Mouse (Mus musculus) ovary, adult 18-20 months (tissue): ENCODE measurements around the gene Grcc10.

Experiments
- DNase-seq: peaks from one replicate; pipeline ENCODE4 v3.0.0; 2022; ENCODE audit warnings: low spot score, mixed read lengths

The Grcc10 gene

GRCm38 (mm10) chr6:124731038-124731437 lies 10.1 kb downstream of the Grcc10 start:
- no peak for DNase-seq

- no peak for DNase-seq
These were observed 11.1 kb downstream of the Grcc10 start for GRCm38 (mm10) chr6:124729850-124730705.

- no peak for DNase-seq
These were observed 12.6 kb downstream of the Grcc10 start for GRCm38 (mm10) chr6:124728621-124729020.

DNA sequence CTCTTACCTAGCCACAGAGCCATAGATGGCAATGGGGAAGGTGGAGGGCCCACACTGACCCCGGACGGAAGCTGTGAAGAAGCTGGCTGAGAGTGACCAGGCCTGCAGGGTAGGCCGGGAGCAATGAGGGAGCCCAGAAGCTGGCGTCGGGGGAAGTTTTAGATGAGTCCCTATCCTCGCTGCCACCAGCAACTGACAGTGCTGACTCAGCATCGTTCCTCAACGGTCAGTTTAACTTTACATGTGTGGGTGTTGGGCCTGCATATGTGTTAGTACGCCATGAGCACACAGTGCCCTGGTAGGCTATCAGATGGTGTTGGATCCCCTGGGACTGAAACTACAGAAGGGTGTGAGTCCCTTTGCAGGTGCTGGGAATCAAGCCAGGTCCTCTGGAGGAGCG lies 16.7 kb downstream of the Grcc10 start:
- DNase-seq, result no peak

DNA sequence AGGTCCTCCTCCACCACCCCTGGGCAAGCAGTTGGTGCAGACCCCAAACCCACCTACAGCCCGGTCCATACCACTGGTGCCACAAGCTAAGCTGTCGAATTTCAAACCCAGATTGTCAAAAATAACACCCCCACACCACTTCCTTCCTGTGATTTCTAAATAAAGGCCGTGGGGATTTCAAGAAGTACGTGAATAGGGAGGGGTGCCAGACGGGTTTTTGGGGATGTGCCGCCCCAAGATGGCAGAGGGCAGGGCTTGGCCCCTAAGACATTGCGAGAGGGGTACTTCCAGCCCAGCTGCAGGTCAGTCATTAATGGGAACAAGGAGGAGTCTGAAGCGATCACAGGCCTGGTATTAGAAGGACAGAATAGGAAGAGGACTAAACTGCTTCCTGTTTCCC lies 17.6 kb downstream of the Grcc10 start:
- no peak for DNase-seq

GRCm38 (mm10) chr6:124722876-124723473 lies 18.2 kb downstream of the Grcc10 start:
- no peak for DNase-seq

DNA sequence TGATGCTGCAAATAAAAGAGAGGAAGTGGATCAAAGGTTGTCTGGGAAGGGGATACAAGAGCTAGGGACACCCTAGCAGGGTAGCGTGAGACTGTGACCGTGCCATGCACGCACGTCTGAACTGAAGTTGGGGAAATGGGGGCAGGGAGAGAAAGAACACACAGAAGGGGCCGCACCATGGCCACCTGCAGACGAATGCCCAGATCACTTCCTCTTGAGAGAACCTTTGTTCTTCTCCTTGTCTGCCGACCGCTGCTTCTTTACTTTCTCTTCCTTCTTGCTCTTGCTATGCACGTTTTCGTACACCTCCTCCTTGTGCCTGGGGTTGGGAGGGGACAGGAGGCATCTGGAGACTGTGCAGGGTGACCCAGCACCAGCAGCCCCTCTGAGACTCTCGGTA lies 20.3 kb downstream of the Grcc10 start:
- DNase-seq, result no peak

DNA sequence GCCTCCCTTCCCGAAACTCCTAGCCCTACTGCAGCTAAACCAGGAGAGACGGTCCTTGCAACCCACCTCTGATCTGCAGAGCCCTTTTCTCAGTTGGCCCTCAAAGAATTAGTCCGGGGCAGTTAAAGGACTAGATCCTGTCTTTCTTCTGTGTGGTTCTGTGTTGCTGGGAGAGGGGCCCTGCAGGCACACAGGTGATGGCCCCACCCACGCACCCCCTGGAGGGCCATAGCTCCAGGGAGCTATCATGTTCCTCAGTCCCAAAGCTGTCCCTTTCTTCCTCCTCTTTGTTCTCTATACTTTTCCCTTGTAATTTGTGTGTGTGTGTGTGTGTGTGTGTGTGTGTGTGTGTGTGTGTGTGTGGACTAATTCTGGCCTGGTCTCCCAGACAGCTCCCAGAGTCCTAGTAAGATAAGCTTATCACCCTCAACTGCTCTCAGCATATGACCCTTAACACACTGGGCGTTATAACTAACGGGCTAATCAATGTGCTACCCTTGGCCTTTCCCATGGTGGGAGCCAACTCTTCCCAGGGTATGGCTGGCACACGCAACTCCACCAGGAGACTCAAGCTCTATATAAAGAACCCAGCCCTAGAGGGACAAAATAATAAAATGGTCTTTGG lies 21.7 kb downstream of the Grcc10 start:
- no peak for DNase-seq

- peak; percentile 37 for DNase-seq
These were observed 22.5 kb downstream of the Grcc10 start for GRCm38 (mm10) chr6:124718703-124719102.

DNA sequence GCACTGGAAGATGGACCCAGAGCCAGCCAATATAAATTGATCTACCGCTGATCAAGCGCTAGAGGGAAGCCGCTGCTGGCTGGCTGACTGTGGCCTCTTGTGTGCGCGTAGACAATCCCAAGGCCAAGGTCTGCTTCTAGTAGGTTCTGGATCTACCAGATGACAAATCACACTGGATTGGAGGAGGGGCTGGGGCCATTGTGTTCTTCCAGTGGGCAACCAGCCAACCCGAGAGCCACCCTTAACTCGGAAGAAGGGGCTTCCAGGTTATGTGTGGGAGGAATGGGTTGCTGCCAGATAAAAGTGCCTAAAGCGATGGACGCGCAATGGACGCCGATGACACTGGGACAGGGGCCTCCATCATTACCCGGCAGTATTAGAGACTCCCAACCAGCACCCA lies 23.2 kb downstream of the Grcc10 start:
- DNase-seq, result no peak

- DNase-seq, result no peak
These were observed 24.2 kb downstream of the Grcc10 start for GRCm38 (mm10) chr6:124716864-124717490.

DNA sequence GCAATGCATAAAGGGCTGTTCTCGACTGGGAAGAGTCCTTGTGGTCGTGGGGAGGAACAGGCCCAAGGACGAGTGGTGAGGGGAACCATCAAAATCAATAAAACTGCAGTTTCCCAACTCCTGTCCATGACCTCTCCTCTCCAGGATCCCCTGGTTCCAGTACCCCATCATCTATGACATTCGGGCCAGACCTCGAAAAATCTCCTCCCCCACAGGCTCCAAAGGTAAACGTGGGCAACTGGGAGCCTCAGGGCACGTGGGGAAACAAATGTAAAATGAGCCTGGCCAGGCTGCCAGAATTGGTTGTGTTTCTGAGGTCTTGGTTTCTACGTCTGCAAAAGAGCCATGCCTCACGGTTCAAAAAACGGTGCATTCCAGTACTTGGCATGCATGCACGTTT lies 28.3 kb downstream of the Grcc10 start:
- no peak for DNase-seq

DNA sequence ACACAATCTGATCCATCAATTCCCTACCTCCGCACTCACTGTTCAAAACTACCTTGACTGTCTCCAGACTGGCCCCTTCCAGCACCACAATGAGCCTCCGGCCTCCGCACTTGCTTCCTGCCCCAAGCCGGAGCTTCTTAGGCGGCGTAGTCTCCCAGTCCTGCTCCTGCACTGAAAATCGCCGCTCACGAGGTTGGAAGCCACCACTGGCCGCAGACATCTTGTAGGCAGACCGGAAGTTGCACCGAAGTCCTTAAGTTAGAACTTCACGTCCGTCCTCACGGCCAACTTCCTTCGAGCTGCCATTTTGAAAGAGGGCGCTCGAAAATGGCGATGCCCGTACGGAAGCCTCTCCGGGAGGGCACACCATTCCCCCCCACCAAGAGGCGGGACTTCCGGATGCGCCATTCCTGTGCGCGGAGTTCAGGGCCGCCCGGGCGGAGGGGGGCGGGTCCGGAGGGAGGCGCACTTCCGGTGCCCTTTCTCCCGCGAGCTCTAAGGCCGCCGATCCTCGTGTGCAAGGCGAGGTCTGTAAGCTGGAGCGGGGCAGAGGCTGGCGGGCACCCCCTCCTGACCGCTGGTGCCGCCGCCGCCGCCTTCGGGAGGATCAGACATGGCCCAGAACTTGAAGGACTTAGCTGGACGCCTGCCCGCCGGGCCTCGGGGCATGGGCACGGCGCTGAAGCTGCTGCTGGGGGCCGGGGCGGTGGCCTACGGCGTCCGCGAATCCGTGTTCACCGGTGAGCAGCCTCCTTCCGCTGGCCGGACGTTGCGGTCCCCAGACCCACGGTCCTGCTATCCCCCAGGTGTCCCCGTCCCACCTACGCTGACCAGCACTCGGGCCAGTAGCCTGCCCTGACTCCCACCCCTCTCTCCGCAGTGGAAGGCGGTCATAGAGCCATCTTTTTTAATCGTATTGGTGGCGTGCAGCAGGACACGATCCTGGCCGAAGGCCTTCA lies 29.1 kb downstream of the Grcc10 start, which contains the start of the genes Emg1 and Phb2:
Emg1 (minus strand) TSS at position 355 of the 959 bp plus-strand sequence.
Phb2 (plus strand) TSS at position 513 of the 959 bp plus-strand sequence.
- DNase-seq, result peak; percentile 97

DNA sequence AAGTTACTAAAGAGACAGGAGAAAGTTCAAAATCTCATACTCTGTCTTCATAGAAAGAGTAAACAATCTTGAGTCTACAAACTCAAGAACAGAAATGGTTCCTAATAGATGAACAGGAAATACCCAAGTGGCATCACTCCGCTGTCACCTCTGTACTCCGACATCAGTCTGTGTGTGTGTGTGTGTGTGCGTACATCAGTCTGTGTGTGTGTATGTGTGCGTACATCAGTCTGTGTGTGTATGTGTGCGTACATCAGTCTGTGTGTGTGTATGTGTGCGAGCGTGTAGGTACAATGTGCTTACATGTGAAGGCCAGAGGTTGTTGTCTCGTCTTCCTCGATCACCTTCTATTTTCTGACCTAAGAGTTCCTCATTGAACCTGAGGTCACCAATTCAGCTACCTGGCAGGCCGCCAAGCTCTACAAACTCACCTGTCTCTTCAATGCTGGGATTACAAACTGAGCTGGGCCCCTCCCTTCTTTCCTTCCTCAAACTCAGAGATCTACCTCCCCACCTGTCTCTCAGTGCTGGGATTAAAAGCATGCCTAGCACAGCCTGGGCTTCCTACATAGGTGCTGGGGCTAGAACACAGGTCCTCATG lies 32.8 kb downstream of the Grcc10 start:
- no peak for DNase-seq

GRCm38 (mm10) chr6:124706061-124706627 lies 35.0 kb downstream of the Grcc10 start:
- no peak for DNase-seq

DNA sequence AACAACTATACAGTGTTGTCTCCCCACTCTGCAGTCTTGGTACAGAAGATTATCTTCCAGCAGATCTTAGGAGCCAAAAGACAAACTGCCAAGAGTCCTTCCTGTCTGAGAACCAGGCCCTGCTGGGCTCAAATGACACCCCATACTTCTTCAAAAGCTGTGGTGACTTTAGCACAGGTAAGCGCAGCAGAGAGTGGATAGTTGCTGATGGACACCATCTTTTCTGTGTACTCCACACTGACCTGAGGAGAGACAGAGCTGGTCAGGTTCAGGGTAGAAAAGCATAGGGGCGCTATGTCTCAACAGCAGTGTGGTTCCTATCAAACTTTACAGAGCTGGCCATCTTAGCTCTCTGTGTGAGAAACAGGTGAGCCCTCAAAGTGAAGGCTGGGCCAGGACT lies 36.8 kb downstream of the Grcc10 start:
- DNase-seq, result no peak

DNA sequence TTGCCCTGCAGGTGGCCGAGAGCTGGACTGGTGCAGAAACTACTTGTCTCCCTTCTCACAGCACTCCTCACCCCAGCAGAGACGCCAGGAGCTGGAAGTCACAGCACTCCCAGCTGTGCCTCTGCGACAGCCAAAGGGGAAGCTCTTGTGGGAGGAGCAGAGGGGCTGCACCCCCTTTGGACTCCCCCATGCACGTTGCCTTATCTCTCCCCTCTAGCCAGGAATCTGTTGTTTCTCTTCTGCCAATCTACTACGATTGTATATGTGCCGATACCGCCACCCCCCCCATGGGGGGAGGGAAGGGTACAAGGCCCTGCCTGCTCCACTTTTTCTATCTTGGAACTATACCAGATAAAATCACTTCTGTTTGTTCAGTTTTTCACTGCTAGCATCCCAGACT lies 37.4 kb downstream of the Grcc10 start:
- DNase-seq, result no peak

DNA sequence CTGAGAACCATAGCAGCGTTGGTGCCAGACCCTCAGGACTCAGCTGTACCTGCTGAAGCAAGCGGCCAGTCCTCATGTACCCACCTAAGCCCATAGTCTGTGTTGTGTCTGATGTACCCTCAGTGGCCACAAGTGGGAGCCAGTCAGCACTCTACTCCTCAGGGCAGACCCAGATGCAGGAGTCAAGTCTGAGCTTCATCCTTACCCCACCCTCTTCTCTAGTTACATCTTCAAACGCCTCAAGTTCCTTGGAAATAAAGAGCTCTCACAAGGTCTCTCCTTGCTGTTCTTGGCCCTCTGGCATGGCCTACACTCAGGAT lies 38.4 kb downstream of the Grcc10 start:
- no peak for DNase-seq

- no peak for DNase-seq
These were observed 38.9 kb downstream of the Grcc10 start for GRCm38 (mm10) chr6:124702102-124702783.

DNA sequence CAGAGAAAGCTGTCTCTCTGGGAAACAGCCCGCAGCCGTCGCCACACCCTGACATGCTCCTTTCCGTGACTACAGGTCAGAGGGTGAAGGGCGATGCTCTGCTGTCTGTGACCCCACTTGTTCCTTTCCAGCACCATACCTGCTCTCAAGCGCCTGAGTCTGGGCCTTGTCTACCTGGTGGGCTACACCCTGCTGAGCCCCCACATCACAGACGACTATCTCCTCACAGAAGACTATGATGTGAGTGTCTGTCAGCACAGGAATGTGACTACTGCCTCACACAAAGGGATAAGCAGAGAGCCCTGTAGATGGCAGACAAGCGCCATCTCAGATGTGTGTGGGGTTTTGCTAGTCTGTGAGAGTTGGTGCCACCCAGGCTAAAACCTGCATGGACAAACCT lies 39.8 kb downstream of the Grcc10 start:
- DNase-seq, result no peak
